Mouse (Mus musculus): ENCODE results near the gene E2f2. TPM values are rescaled to one million over a fixed set of nuclear protein-coding genes. Genes with fewer than 3 reads are reported as not detected.

Gene E2f2
- polyA plus RNA-seq, 1 experiment, result 20.0 TPM

DNA sequence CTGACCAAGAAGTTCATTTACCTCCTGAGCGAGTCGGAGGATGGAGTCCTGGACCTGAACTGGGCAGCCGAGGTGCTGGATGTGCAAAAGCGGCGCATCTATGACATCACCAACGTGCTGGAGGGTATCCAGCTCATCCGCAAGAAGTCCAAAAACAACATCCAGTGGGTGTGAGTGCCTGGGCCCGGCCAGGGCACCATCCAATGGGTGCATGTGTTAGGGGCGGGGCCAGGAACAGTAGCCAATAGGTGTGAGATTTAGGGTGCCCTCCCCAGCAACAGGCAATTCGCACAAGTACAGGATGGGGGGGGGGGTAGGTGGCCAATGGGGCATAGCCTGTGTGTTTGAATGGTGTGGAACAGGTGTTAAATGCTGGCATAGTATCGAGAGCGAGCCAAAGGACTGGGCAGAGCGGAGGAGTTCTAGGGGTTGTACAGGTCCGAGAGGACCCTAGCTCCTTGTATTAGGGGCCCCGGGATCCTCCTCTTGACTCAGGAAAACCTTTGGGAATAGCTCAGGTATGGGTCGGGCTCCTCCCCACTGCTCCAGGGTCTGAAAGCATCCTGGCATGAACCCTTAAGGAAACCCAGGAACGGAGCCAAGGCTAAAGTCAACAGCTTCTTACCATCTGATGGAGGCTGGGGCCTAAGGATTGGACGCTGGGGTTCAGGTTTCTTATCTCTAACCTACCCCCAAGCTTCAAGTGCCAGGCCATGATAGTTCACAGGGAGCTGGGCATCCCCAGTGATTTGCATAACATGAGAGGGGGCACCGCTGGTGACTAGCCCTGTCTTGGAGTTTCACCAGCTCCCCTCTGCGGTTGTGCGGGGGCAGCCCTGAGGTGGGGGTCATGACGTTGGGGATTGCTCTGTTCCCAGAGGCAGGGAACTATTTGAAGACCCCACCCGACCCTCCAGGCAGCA lies 8.5 kb downstream of the E2f2 start:
- peaks cover 66% of the 10 kb centered on the region for H3K4me1 ChIP-seq (ENCODE audit: control insufficient read depth, insufficient read depth, low read length)
- no peak overlapping the region for H3K4me3 ChIP-seq (ENCODE audit: insufficient read depth, low read length)
- TF ChIP-seq POLR2A (IDR thresholded peaks at IDR 0.05; ENCODE audit: borderline replicate concordance, low read depth, low read length) (no peak), CTCF (IDR thresholded peaks at IDR 0.05; ENCODE audit: low read depth, low read length) (no peak)
- H3K27ac ChIP-seq (ENCODE audit: insufficient read depth, low read depth, low read length), result no peak overlapping the region; the same call in 1 of the 2 replicates

GRCm38 (mm10) chr4:136181367-136181766 lies 9.2 kb downstream of the E2f2 start:
- H3K4me3 ChIP-seq (ENCODE audit: insufficient read depth, low read length), result no peak overlapping the region

DNA sequence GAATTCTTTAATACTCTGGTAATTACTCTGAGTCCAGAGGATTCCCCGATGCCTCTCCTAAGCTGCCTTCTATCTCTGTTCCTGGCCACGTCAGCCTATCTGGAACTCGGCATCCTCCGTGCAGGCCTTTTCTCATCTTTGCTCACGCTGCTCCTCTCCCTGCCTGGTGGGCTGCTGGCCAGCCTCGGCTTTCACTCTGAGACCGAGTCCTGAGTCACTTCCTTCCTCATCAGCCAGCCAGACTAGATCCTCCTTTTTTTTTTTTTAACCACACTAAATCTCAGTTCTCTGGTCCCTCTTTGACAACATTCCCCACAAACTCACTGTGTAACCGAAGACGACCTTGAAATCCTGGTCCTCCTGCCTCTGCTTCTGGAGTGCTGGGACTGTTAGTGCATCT lies 13.2 kb downstream of the E2f2 start:
- H3K4me1 ChIP-seq (ENCODE audit: control insufficient read depth, insufficient read depth, low read length), result peaks cover 39% of the 10 kb centered on the region
- TF ChIP-seq POLR2A (IDR thresholded peaks at IDR 0.05; ENCODE audit: borderline replicate concordance, low read depth, low read length) (no peak), CTCF (IDR thresholded peaks at IDR 0.05; ENCODE audit: low read depth, low read length) (no peak)
- H3K27ac ChIP-seq (ENCODE audit: insufficient read depth, low read depth, low read length), result peak overlapping the region; percentile 69
- peak overlapping the region; percentile 27 for H3K4me3 ChIP-seq (ENCODE audit: insufficient read depth, low read length)

More at GRCm38 (mm10) chr4:136181367-136181766, 9.2 kb downstream of the E2f2 start:
- no peak for TF ChIP-seq POLR2A (IDR thresholded peaks at IDR 0.05; ENCODE audit: borderline replicate concordance, low read depth, low read length)
- TF ChIP-seq CTCF (IDR thresholded peaks at IDR 0.05; ENCODE audit: low read depth, low read length), result peak; percentile 35; the same call in 1 of the 2 replicates
- Histone ChIP-seq H3K27ac (ENCODE audit: insufficient read depth, low read depth, low read length) (no peak overlapping the region), H3K4me1 (ENCODE audit: control insufficient read depth, insufficient read depth, low read length) (peaks cover 66% of the 10 kb centered on the region)

DNA sequence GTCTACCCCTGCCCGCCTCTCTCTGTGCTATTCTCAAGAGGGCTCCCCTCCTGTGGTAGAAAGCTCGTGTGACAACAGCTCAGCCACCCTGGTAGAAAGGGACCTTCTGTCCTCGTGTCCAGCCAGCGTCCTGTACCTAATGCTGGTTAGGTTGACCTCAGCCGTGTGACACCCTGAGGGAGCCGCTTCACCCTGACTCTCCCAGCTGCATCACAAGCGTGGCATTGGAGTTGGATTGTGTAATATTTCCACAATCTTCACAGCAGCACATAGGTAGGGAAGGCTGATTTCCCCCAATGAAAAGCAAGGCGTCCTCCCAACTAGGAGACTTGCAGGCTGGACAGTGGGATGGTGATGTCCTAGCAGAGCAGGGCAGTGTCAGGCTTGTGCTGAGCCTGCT lies 14.1 kb downstream of the E2f2 start:
- Histone ChIP-seq H3K4me3 (ENCODE audit: insufficient read depth, low read length) (no peak overlapping the region), H3K4me1 (ENCODE audit: control insufficient read depth, insufficient read depth, low read length) (peaks cover 32% of the 10 kb centered on the region), H3K27ac (ENCODE audit: insufficient read depth, low read depth, low read length) (peak overlapping the region; percentile 69; the same call in 1 of the 2 replicates)
- TF ChIP-seq CTCF (IDR thresholded peaks at IDR 0.05; ENCODE audit: low read depth, low read length) (no peak), POLR2A (IDR thresholded peaks at IDR 0.05; ENCODE audit: borderline replicate concordance, low read depth, low read length) (no peak)

DNA sequence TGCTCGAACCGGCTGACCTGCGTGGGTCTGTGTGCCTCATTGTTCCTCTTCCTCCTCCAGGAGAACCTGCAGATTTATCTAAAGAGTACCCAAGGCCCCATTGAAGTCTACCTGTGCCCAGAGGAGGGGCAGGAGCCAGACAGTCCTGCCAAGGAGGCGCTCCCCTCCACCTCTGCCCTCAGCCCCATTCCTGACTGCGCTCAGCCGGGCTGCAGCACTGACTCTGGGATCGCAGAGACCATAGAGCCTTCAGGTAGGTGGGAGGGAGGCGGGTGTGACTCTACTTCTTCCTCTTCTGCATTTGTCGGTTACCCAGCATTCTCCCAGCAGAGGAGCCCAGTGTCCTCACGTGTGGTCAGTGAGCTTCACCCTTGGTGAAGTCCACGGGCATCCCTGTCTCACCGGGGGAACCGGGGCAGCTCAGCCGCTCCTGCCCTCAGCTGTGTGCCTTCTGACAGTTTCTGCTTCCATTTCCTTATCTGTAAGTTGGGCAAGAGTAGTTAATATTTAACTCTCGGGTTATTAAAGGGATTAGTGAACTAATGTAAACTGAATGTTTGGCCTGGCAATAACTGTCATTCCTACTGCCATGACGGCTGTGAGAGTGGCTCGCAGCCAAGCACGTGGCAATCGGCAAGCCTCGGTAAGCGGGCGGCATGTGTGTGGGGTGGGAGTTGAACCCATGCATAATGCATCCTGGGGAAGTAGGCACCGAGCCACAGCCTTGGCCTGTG lies 14.7 kb downstream of the E2f2 start:
- Histone ChIP-seq H3K4me1 (ENCODE audit: control insufficient read depth, insufficient read depth, low read length) (peaks cover 32% of the 10 kb centered on the region), H3K4me3 (ENCODE audit: insufficient read depth, low read length) (no peak overlapping the region), H3K27ac (ENCODE audit: insufficient read depth, low read depth, low read length) (no peak overlapping the region)
- no peak for TF ChIP-seq CTCF (IDR thresholded peaks at IDR 0.05; ENCODE audit: low read depth, low read length)
- no peak for TF ChIP-seq POLR2A (IDR thresholded peaks at IDR 0.05; ENCODE audit: borderline replicate concordance, low read depth, low read length)

DNA sequence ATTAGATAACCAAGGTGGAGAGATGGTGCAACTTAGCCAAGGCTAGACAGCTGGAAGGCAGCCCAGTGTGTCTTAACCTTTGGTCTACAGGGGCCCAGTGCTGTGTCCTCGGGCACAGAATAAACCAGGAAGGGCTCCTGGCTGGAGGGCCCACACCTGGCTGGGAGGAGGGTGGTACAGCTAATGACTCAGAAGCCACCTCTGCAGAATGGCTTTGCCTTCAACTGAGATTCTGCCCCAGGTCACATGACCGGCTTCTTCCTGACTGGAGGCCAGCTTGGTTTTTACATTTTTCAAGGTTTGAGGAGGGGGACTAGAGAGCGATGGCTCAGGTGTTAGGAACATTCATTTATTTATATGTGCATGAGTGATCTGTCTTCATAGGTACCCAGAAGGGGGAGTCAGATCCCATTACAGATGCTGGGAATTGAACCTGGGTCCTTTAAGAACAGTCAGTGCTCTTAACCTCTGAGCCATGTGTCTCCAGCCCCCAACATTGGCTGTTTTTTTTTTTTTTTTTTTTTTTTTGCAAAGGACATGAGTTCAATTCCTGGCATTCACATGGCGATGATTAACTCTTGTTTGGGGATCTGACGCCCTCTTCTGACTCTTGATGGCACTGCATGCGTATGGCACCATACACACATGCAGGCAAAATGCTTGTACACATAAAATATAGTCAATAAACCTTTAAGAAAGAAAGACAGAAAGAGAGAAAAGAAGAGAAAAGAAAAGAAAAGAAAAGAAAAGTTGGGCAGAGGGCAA lies 17.0 kb downstream of the E2f2 start:
- no peak overlapping the region for H3K4me3 ChIP-seq (ENCODE audit: insufficient read depth, low read length)
- H3K27ac ChIP-seq (ENCODE audit: insufficient read depth, low read depth, low read length), result no peak overlapping the region
- peaks cover 26% of the 10 kb centered on the region for H3K4me1 ChIP-seq (ENCODE audit: control insufficient read depth, insufficient read depth, low read length)
- no peak for TF ChIP-seq CTCF (IDR thresholded peaks at IDR 0.05; ENCODE audit: low read depth, low read length)
- TF ChIP-seq POLR2A (IDR thresholded peaks at IDR 0.05; ENCODE audit: borderline replicate concordance, low read depth, low read length), result no peak

DNA sequence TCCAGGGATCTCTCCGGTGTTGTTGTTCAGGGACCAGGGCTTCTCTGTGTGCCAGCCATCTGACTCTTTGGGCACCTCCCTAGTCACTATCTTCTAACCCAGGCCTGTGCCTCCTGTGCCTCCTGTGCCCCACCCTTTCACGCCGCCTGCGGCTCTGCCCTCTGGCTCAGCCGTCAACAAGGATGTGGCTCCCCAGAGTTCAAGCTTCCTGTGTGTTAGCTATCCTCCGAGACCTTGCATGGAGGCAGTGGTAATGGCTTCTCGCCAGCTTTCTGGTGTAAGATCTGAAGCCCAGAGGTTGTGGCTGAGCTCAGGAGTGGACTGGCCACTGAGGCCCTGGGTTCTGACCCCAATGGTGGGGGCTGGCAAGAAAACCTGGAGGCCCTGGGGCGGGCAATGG lies 17.7 kb downstream of the E2f2 start:
- TF ChIP-seq CTCF (IDR thresholded peaks at IDR 0.05; ENCODE audit: low read depth, low read length) (no peak), POLR2A (IDR thresholded peaks at IDR 0.05; ENCODE audit: borderline replicate concordance, low read depth, low read length) (no peak)
- Histone ChIP-seq H3K4me3 (ENCODE audit: insufficient read depth, low read length) (no peak overlapping the region), H3K27ac (ENCODE audit: insufficient read depth, low read depth, low read length) (no peak overlapping the region), H3K4me1 (ENCODE audit: control insufficient read depth, insufficient read depth, low read length) (peaks cover 19% of the 10 kb centered on the region)

DNA sequence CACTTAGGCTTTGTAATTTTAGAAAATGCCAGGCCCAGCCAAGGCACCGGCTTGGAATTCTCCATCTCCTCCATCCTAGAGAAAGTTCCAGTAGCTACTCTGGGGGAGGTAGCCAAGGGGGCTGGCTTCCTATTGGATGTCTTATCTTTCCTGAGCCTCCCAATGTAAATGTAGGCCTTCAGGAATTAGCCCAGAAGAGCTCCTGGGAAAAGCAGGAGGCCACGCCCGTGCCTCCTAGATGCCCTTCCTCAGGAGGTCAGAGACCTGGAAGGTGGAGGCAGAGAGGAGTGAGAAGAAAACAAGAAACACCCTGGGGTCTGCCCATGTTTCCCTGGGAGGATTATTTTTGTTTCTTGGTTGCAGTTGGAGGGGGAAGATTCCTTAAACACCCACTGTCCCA lies 21.4 kb downstream of the E2f2 start:
- Histone ChIP-seq H3K4me1 (ENCODE audit: control insufficient read depth, insufficient read depth, low read length) (no peaks in the 10 kb centered on the region), H3K27ac (ENCODE audit: insufficient read depth, low read depth, low read length) (no peak overlapping the region), H3K4me3 (ENCODE audit: insufficient read depth, low read length) (no peak overlapping the region)
- no peak for TF ChIP-seq CTCF (IDR thresholded peaks at IDR 0.05; ENCODE audit: low read depth, low read length)
- no peak for TF ChIP-seq POLR2A (IDR thresholded peaks at IDR 0.05; ENCODE audit: borderline replicate concordance, low read depth, low read length)

DNA sequence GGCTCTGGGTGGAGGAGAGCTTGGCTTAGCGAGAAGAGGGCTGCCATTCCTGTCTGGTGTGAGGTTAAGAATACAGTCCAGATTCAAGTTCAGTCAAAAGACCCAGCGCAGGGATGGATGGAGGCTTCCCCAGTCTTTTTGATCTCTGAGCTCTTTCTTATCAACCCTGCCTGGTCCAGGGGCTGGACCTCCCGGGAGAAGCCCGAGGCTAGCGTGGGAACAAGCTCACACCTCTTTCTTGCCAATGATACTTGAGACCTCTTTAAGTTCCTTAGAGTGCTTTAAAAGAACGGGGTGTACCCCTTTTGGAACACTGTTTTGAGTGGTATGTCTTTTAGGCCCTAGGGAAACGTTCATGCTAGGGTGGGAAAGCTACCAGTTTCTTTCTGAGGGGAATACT lies 22.8 kb downstream of the E2f2 start:
- Histone ChIP-seq H3K4me3 (ENCODE audit: insufficient read depth, low read length) (no peak overlapping the region), H3K27ac (ENCODE audit: insufficient read depth, low read depth, low read length) (no peak overlapping the region), H3K4me1 (ENCODE audit: control insufficient read depth, insufficient read depth, low read length) (no peaks in the 10 kb centered on the region)
- TF ChIP-seq POLR2A (IDR thresholded peaks at IDR 0.05; ENCODE audit: borderline replicate concordance, low read depth, low read length), result no peak
- no peak for TF ChIP-seq CTCF (IDR thresholded peaks at IDR 0.05; ENCODE audit: low read depth, low read length)
